Mouse (Mus musculus) limb, embryonic 15.5 days (tissue): ENCODE data around the gene Camk2d. TPM values are rescaled to one million over a fixed set of nuclear protein-coding genes. Genes with fewer than 3 reads are reported as not detected.
A peak's percentile ranks its signal among the peaks of the same experiment; 100 is the strongest.

Experiments
- ATAC-seq: fragments of 200-750 bp; cut with Nextera tagmentation; 2 replicates; pipeline ENCODE4 v1.8.0; 2017; ENCODE audit warnings: low read depth, moderate TSS enrichment; ENCODE audit not compliant: insufficient number of reproducible peaks, low FRiP score, low TSS enrichment
- H3K27ac ChIP-seq: fragments of 300-500 bp; sonication (generic); 2 replicates; pipeline ENCODE4 v1.5.1; 2015; ENCODE audit warnings: moderate library complexity, mild to moderate bottlenecking, inconsistent platforms
- H3K27me3 ChIP-seq: fragments of 300-500 bp; sonication (generic); 2 replicates; pipeline ENCODE4 v1.6.1; 2015; ENCODE audit warnings: inconsistent platforms
- H3K36me3 ChIP-seq: fragments of 300-500 bp; sonication (generic); 2 replicates; pipeline ENCODE4 v1.6.1; 2015; ENCODE audit warnings: inconsistent platforms
- H3K4me1 ChIP-seq: fragments of 300-500 bp; sonication (generic); 2 replicates; pipeline ENCODE4 v1.6.1; 2015; ENCODE audit warnings: inconsistent platforms
- H3K4me2 ChIP-seq: fragments of 300-500 bp; sonication (generic); 2 replicates; pipeline ENCODE4 v1.6.1; 2015; ENCODE audit warnings: mild to moderate bottlenecking, inconsistent platforms
- H3K4me3 ChIP-seq: fragments of 300-500 bp; sonication (generic); 2 replicates; pipeline ENCODE4 v1.5.1; 2015; ENCODE audit warnings: mild to moderate bottlenecking, inconsistent platforms
- H3K9ac ChIP-seq: fragments of 300-500 bp; sonication (generic); 2 replicates; pipeline ENCODE4 v1.6.1; 2015; ENCODE audit warnings: inconsistent platforms
- H3K9me3 ChIP-seq: fragments of 300-500 bp; sonication (generic); 2 replicates; pipeline ENCODE4 v1.6.1; 2016; ENCODE audit warnings: inconsistent platforms
- WGBS: fragments of 180-500 bp; shearing (Covaris S2); methylation state at CpG from one replicate; pipeline ENCODE4 v1.1.7; 2015; 5-methylcytosine and 5-hydroxymethylcytosine counted together
- polyA plus RNA-seq: library from polyadenylated mRNA; unstranded; fragments of >200 nt; fragmentation: Nextera tagmentation; extraction: Ambion mirVana; gene quantifications from 2 replicates; pipeline ENCODE4 v1.2.1, GENCODE M21; 2015

Gene Camk2d
- polyA plus RNA-seq: 31.3 and 32.4 TPM in 2 replicates

DNA sequence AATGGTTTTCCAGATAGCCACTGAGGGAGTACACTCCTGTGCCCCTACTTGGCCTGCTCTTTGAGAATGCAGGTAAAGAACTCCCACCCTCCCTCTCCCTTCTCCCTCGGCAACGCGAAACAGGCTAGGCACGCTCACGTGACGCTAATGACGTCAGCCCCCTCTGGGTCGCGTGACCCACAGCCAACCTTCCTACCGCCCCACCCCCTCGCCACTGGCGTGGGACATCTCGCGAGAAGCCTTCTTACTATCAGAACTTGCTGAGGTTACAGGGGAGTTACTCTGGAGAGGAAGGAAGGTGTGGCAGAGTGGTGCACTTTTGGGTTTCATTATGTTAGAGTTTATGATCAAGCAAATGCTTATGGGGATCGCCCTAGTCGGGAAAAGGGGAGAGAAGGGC lies at the start of gene Camk2d:
Camk2d (plus strand) TSS at position 217 of the 400 bp plus-strand sequence.
- Histone ChIP-seq H3K4me1 (peaks cover 10% of the 10 kb centered on the region), H3K27me3 (no peaks in the 10 kb centered on the region), H3K27ac (peak within 1 kb of the TSS; percentile 98), H3K4me2 (peak within 1 kb of the TSS; percentile 91), H3K36me3 (0 out of 2 replicates have a peak, but pooled peaks cover 1% of the 10 kb centered on the region), H3K4me3 (peak within 1 kb of the TSS; percentile 92), H3K9ac (peak within 1 kb of the TSS; percentile 93), H3K9me3 (no peaks in the 10 kb centered on the region)
- 1% methylated on average over 16 of the region's 16 CpGs for WGBS
- peak; percentile 89 for ATAC-seq

GRCm38 (mm10) chr3:126547941-126548340 lies 48.2 kb upstream of the Camk2d start:
- no peaks in the 10 kb centered on the region for H3K9me3 ChIP-seq
- no peak overlapping the region for H3K27ac ChIP-seq
- H3K4me2 ChIP-seq: no peak overlapping the region
- H3K27me3 ChIP-seq: no peaks in the 10 kb centered on the region
- no peak overlapping the region for H3K9ac ChIP-seq
- no peaks in the 10 kb centered on the region for H3K4me1 ChIP-seq
- no peak for ATAC-seq
- no peak overlapping the region for H3K4me3 ChIP-seq
- no peaks in the 10 kb centered on the region for H3K36me3 ChIP-seq

- Histone ChIP-seq H3K9ac (no peak overlapping the region), H3K4me3 (no peak overlapping the region), H3K4me2 (no peak overlapping the region), H3K9me3 (no peaks in the 10 kb centered on the region), H3K36me3 (no peaks in the 10 kb centered on the region), H3K27ac (no peak overlapping the region), H3K4me1 (no peaks in the 10 kb centered on the region), H3K27me3 (no peaks in the 10 kb centered on the region)
- WGBS: 61% methylated on average over 2 of the region's 2 CpGs
- ATAC-seq: no peak
Observed at GRCm38 (mm10) chr3:126563646-126564045, 32.5 kb upstream of the Camk2d start.

GRCm38 (mm10) chr3:126570628-126571027 lies 25.5 kb upstream of the Camk2d start:
- H3K9me3 ChIP-seq: no peaks in the 10 kb centered on the region
- no peak overlapping the region for H3K4me2 ChIP-seq
- no peak for ATAC-seq
- H3K27ac ChIP-seq: no peak overlapping the region
- no peak overlapping the region for H3K4me3 ChIP-seq
- H3K27me3 ChIP-seq: no peaks in the 10 kb centered on the region
- no peaks in the 10 kb centered on the region for H3K4me1 ChIP-seq
- H3K9ac ChIP-seq: no peak overlapping the region
- WGBS: 87% methylated on average over 1 of the region's 1 CpGs
- no peaks in the 10 kb centered on the region for H3K36me3 ChIP-seq

- H3K9ac ChIP-seq: no peak overlapping the region
- H3K27me3 ChIP-seq: no peaks in the 10 kb centered on the region
- 69% methylated on average over 5 of the region's 5 CpGs for WGBS
- H3K9me3 ChIP-seq: no peaks in the 10 kb centered on the region
- no peak overlapping the region for H3K4me3 ChIP-seq
- H3K4me2 ChIP-seq: no peak overlapping the region
- no peaks in the 10 kb centered on the region for H3K4me1 ChIP-seq
- H3K36me3 ChIP-seq: no peaks in the 10 kb centered on the region
- no peak overlapping the region for H3K27ac ChIP-seq
- ATAC-seq: no peak
Observed at GRCm38 (mm10) chr3:126572915-126573314, 23.2 kb upstream of the Camk2d start.

DNA sequence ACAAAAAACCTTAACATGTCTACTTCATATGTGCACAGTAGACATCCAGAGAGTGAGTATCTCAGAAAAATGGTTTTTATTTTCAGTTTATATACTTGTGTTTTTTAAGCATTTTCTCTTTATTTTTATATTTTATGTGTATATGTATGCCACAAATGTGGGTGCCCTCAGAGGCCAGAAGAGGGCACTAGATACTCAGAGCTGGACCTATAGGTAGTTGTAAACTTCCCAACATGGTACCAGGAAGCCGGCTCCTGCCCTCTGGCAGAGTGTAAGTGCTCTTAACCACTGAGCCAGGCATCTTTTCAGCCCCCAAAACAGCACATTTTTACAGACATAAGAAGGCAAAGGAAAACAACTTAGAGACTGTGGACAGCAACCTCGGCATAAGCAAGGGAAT lies 20.2 kb upstream of the Camk2d start:
- Histone ChIP-seq H3K4me3 (no peak overlapping the region), H3K9ac (no peak overlapping the region), H3K27ac (no peak overlapping the region), H3K36me3 (no peaks in the 10 kb centered on the region), H3K9me3 (no peaks in the 10 kb centered on the region), H3K27me3 (no peaks in the 10 kb centered on the region), H3K4me1 (no peaks in the 10 kb centered on the region), H3K4me2 (no peak overlapping the region)
- no peak for ATAC-seq
- WGBS: 46% methylated on average over 2 of the region's 2 CpGs

- Histone ChIP-seq H3K27me3 (no peaks in the 10 kb centered on the region), H3K9me3 (no peaks in the 10 kb centered on the region), H3K4me1 (0 out of 2 replicates have a peak, but pooled peaks cover 5% of the 10 kb centered on the region), H3K36me3 (no peaks in the 10 kb centered on the region), H3K9ac (no peak overlapping the region), H3K27ac (no peak overlapping the region), H3K4me2 (no peak overlapping the region), H3K4me3 (no peak overlapping the region)
- ATAC-seq: no peak
- 84% methylated on average over 3 of the region's 3 CpGs for WGBS
Observed at GRCm38 (mm10) chr3:126586134-126586533, 10.0 kb upstream of the Camk2d start.

- 36% methylated on average over 3 of the region's 3 CpGs for WGBS
- ATAC-seq: peak; percentile 86
- H3K4me1 ChIP-seq: 0 out of 2 replicates have a peak, but pooled peaks cover 5% of the 10 kb centered on the region
- H3K9ac ChIP-seq: no peak overlapping the region
- H3K9me3 ChIP-seq: no peaks in the 10 kb centered on the region
- H3K4me2 ChIP-seq: no peak overlapping the region
- H3K27ac ChIP-seq: no peak overlapping the region
- H3K36me3 ChIP-seq: no peaks in the 10 kb centered on the region
- H3K4me3 ChIP-seq: no peak overlapping the region
- H3K27me3 ChIP-seq: no peaks in the 10 kb centered on the region
Observed at GRCm38 (mm10) chr3:126587477-126587876, 8.6 kb upstream of the Camk2d start.

DNA sequence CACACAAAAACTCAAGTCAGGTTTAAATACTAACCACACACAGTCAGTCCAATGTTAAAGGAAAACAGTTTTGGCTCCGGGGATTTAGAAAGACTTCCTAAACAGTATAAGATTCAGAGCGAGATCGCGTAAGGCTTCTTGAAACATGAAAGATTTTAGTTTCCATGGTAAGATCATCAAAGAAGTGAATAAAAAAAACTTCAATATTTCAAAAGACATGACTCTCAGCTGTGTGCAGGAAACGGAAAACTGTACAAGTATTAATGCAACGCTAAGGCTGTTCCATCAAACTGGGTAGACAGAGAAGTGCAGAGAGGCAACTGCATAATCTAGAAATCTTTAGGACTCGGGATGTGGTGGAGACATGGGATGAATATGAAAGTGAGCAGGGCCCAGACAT lies 6.5 kb upstream of the Camk2d start:
- WGBS: 88% methylated on average over 7 of the region's 7 CpGs
- H3K9ac ChIP-seq: no peak overlapping the region
- no peaks in the 10 kb centered on the region for H3K27me3 ChIP-seq
- H3K4me3 ChIP-seq: no peak overlapping the region
- no peak overlapping the region for H3K4me2 ChIP-seq
- no peak overlapping the region for H3K27ac ChIP-seq
- no peaks in the 10 kb centered on the region for H3K9me3 ChIP-seq
- H3K36me3 ChIP-seq: no peaks in the 10 kb centered on the region
- ATAC-seq: no peak
- 0 out of 2 replicates have a peak, but pooled peaks cover 5% of the 10 kb centered on the region for H3K4me1 ChIP-seq

- Histone ChIP-seq H3K27ac (peak overlapping the region; percentile 98; the same call in 1 of the 2 replicates), H3K4me1 (peaks cover 10% of the 10 kb centered on the region), H3K9ac (no peak overlapping the region), H3K27me3 (no peaks in the 10 kb centered on the region), H3K4me3 (no peak overlapping the region), H3K9me3 (no peaks in the 10 kb centered on the region), H3K4me2 (peak overlapping the region; percentile 91), H3K36me3 (no peaks in the 10 kb centered on the region)
- ATAC-seq: no peak
- 35% methylated on average over 4 of the region's 4 CpGs for whole genome bisulfite sequencing
Observed at GRCm38 (mm10) chr3:126595456-126595855, 646 bp upstream of the Camk2d start.

GRCm38 (mm10) chr3:126596491-126597160 lies 524 bp downstream of the Camk2d start:
- Histone ChIP-seq H3K27ac (peak overlapping the region; percentile 98), H3K27me3 (no peaks in the 10 kb centered on the region), H3K9ac (peak overlapping the region; percentile 93), H3K4me3 (peak overlapping the region; percentile 92), H3K9me3 (no peaks in the 10 kb centered on the region), H3K4me2 (peak overlapping the region; percentile 91), H3K4me1 (peaks cover 10% of the 10 kb centered on the region), H3K36me3 (0 out of 2 replicates have a peak, but pooled peaks cover 4% of the 10 kb centered on the region)
- WGBS: under 1% methylated on average over 41 of the region's 69 CpGs
- peak; percentile 86 for ATAC-seq

GRCm38 (mm10) chr3:126597161-126597595 lies 1.1 kb downstream of the Camk2d start:
- peaks cover 10% of the 10 kb centered on the region for H3K4me1 ChIP-seq
- 0 out of 2 replicates have a peak, but pooled peaks cover 7% of the 10 kb centered on the region for H3K36me3 ChIP-seq
- peak overlapping the region; percentile 93 for H3K9ac ChIP-seq
- no peaks in the 10 kb centered on the region for H3K27me3 ChIP-seq
- peak; percentile 66 for ATAC-seq
- peak overlapping the region; percentile 91 for H3K4me2 ChIP-seq
- peak overlapping the region; percentile 92 for H3K4me3 ChIP-seq
- peak overlapping the region; percentile 98 for H3K27ac ChIP-seq
- no peaks in the 10 kb centered on the region for H3K9me3 ChIP-seq
- 0% methylated on average over 44 of the region's 51 CpGs for WGBS
